Mouse (Mus musculus): ENCODE data around the gene Zcchc4.

Gene Zcchc4

GRCm38 (mm10) chr5:52794109-52794508, 18.9 kb downstream of the Zcchc4 start:
- DNase-seq (ENCODE audit: low spot score), result no peak

- DNase-seq (ENCODE audit: low spot score), result no peak
Observed at GRCm38 (mm10) chr5:52799274-52799985, 24.2 kb downstream of the Zcchc4 start.

DNA sequence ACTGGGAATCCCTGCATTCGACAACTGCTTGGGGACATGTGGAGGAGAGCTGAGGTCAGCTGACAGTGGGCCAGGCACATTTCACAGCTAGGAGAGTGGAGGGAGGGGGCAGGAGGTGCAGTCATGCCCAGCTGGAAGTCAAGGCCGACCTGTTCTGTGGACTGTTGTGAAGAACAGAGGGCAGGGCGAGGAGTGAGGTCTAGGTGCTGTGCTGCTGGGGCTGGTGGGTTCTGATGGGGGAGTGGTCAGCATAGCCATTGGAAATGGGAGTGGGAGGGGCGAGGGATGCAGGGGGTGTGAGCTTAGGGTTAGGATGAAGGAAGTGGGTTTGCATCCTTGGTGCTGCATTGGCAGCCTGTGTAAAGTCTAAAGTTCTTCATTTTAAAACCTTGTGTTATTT, 30.6 kb downstream of the Zcchc4 start:
- no peak for DNase-seq (ENCODE audit: low spot score)

- DNase-seq (ENCODE audit: low spot score), result no peak
Observed at GRCm38 (mm10) chr5:52806349-52806748, 31.1 kb downstream of the Zcchc4 start.

DNA sequence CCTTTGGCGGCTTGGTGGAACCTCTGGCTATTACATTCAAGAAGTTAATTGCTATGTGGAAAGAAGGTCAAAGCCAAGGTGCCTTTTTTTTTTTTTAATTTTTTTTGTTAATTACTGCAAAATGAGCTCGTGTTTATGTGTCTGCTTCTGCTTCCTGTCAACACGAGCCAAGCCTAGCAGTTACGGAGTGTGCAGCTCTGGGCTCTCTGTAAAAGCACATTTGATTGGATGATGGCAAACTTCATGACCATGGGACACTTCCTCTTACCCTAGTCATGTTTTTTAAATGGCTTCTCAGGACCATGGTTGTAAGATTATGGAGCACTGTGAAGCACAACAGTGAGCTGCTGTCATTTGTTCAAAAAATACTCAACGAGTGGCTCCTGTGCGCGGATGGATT, 31.8 kb downstream of the Zcchc4 start:
- no peak for DNase-seq (ENCODE audit: low spot score)

DNA sequence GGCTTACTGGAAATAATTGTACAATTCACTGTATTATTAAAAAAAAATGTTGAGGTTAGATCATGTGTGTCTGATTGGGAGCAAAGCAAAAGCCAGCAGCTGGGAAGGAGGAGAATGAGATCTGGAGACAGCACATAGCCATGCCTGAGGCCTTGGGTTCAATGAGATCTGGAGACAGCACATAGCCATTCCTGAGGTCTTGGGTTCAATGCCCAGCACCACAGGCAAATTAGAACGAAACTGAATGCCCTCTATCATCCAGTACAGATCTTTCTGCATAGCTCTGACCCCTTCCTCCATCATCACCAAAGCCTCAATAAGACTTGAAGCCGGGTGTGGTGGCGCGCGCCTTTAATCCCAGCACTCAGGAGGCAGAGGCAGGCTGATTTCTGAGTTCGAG, 35.2 kb downstream of the Zcchc4 start:
- no peak for DNase-seq (ENCODE audit: low spot score)

DNA sequence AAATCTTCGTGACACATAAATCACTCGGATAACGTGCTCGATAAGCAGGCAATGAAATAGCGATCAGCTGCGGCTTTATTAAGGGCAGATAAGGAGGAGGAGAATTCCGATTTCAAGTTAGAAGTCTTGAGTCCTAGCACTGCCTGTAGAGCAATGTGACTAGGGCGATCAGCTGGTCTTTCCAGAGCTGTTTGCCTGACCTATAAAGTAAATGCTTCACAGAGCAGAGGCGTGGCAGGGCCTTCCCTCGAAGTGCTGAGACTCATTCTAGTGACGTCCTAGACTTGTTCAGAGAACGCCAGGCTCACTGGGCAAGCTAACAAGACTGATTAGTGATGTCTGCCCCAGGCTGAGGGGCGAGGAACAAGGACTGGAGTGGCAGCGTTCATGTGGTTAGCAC, 35.8 kb downstream of the Zcchc4 start:
- no peak for DNase-seq (ENCODE audit: low spot score)

DNA sequence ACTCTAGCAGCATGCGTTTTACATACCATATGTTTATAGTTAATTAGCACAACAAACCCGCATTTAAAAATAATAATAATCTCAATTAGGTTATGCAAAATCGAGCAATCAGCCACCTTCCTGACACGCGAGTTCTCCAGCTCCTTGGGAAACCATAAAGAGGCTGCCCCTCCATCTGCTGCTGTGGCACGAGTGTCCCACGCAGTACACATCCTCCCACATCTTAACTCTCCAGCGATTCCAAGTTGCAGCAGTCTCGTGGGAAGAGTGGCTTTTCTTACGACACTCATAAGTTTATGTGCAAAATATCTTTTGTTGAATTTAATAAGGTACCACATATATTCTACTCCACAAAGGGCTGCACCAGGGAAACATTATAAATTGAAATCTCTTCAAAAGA, 37.2 kb downstream of the Zcchc4 start:
- DNase-seq (ENCODE audit: low spot score), result no peak

DNA sequence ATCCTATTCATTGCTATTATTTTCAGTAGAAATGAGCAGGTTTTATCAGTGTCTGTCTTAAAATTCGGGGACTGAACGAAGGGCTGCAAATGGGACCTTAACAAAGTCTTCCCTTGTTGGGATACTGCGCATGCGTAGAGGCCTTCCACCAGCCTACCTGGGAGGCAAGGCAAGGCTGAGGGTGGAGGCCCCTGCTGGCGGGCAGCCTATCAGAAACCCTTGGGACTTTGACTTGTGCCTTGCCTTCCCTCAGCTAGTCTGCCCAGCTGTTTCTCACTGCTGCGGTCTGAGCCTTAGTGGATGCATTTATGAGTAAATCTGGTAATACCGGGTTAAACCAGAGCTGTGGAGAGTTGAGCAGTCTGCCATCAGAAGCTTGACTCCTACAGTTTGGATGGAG, 38.1 kb downstream of the Zcchc4 start:
- no peak for DNase-seq (ENCODE audit: low spot score)

DNA sequence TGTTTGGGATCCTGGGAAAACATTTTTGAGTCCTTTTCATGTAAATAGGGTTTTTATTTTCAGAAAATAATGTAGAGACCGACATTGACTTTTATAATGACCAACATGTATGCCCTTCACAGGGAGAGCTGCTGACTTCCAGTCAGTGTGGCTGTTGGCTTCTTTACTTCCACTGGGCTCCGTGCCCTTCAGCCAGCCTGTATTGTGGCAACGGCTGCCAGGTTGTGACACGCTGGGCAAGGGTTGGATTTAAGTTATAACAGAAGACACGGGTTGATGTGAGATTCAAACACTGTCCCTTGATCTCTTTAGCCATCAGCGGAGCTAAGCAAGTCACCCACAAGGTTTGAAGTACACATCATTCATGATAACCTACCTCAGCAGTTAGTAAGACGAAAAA, 43.5 kb downstream of the Zcchc4 start:
- no peak for DNase-seq (ENCODE audit: low spot score)

DNA sequence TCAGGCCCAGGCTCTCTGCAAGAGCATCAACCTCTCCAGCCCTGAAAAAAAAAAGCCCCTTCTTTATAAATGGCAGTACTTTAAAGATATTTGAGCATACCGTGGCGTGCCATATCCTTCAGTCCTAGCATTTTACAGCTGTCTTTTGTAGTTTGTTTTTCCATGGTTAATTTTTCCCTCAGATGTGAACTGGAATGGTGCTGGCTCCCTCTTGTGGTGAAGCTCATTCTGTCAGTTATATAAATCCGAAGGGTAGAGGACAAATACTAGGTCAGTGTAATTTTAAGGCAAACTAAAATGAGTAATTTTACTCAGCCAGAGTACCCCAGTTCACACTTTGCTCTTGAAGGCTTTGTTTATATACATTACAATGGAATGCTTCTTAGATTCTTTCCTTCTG, 46.5 kb downstream of the Zcchc4 start:
- DNase-seq (ENCODE audit: low spot score), result no peak

GRCm38 (mm10) chr5:52827923-52828322, 52.7 kb downstream of the Zcchc4 start:
- DNase-seq (ENCODE audit: low spot score), result no peak

DNA sequence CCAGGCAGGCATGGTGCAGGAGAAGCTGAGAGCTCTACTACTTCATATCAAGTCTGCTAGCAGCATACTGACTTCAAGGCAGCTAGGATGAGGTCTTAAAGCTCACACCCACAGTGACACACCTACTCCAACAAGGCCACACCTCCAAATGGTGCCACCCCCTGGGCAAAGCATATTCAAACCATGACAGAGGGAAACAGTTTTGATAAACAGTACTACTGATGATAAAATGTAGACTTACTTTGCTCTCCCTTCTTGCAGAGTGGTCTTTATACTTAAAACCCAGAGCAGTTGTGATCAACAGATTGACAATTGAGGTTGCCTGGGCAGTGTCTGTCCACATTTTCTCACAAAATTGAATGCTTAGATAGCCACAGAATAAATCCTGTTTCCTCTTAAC, 57.8 kb downstream of the Zcchc4 start:
- DNase-seq (ENCODE audit: low spot score), result no peak

- peak; percentile 99 for DNase-seq (ENCODE audit: low spot score)
Observed at GRCm38 (mm10) chr5:52833761-52834274, 58.6 kb downstream of the Zcchc4 start, which contains the start of gene Anapc4. Gene Anapc4 (plus strand): TSS chr5:52834012.

GRCm38 (mm10) chr5:52834386-52834785, 59.2 kb downstream of the Zcchc4 start:
- no peak for DNase-seq (ENCODE audit: low spot score)

GRCm38 (mm10) chr5:52844319-52844718, 69.1 kb downstream of the Zcchc4 start:
- no peak for DNase-seq (ENCODE audit: low spot score)

GRCm38 (mm10) chr5:52855727-52856126, 80.5 kb downstream of the Zcchc4 start:
- no peak for DNase-seq (ENCODE audit: low spot score)

- no peak for DNase-seq (ENCODE audit: low spot score)
Observed at GRCm38 (mm10) chr5:52864446-52864845, 89.2 kb downstream of the Zcchc4 start.

DNA sequence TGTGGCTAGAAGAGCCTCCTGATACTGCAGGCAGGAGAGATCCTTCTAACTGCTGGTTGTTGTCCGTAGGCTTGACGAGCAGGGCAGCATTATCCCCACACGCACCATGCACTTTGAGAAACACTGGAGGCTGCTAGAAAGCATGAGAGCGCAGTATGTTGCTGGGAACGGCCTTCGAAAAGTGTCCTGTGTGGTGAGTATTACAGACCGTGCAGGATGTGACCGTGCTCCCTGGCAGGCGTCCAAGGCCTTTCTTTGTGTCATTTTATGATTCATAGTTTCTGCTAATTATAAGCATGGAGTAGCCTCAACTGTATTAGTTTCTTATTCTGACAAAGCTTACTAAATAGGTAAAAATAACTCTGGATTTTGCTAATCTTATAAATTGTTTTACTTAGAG, 90.6 kb downstream of the Zcchc4 start:
- peak; percentile 65 for DNase-seq (ENCODE audit: low spot score)

DNA sequence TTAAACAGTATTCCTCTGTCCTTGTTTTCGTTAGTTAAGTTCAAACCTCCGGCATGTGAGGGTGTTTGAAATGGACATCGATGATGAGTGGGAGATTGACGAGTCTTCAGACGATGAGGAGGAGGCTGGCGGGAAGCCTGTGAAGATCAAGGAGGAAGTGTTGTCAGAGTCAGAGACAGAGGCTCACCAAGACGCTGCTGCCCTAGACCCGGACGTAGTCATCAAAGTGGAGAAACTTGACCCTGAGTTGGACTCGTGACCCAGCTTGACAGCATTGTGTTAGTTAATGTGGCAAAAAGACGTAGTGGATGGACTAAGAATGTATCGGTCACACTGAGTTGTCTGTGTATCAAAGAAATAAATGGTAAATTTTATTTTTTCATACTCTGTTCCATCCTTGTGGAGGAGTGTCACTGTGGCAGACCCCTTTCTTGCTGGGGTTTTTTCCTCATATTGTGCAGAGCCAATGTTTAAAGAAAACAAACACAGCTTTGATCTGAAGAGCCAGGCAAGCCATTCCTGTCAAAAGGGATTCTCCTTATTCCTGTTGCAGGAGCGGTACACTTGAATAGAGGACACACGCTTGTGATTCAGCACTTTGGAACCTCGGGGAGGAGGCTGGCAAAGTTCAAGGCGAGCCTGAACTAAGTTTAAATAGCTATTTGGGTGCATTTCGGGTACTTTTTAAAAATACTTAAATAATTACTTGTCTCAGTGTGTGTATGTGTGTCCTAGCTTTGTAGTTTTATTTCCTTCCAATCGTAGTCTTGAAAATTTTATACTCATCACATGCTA, 91.3 kb downstream of the Zcchc4 start:
- no peak for DNase-seq (ENCODE audit: low spot score)

GRCm38 (mm10) chr5:52868918-52869703, 93.9 kb downstream of the Zcchc4 start:
- DNase-seq (ENCODE audit: low spot score), result no peak

DNA sequence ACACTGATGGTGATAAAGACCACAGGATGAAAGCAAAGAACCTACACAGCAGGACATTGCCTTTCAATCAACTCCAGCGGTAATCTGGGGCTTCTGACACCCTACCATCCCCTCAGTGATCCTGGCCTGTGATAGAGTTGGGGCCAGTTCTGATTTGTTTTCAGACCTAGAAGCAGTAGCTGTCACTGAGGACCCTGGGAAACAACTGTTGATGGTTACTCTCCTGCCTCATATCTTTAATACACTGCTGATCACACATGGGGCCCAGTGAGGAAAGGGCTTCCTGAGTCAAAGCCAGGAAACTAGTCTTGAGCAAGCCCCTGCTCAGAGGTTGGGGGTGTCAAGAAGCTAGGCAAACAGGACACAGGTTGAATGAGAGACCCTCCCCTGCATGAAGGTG, 96.3 kb downstream of the Zcchc4 start:
- DNase-seq (ENCODE audit: low spot score), result no peak

DNA sequence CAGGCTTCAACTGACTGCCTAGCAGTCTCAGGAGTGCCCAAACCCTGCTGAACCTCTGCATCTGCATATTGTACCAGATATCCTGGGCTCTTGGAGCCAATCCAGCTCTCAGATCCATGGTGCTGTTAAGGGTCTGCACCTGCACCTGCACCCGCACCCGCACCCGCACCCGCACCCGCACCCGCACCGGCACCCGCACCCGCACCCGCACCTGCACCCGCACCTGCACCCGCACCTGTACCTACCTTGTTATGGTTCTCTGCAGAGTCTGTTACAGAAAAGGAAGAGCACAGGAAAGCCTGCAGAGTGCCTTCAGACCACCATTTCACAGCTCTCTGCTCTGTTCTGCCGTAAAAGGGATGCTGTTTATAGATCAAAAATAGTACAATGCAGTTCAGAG, 96.8 kb downstream of the Zcchc4 start:
- no peak for DNase-seq (ENCODE audit: low spot score)

Data from ovary, adult 18-20 months (tissue).